Mouse (Mus musculus) testis, postnatal 14 days (tissue): ENCODE data around the gene Plekhh2.

Source experiments
- DNase-seq: peaks from one replicate; pipeline ENCODE4 v3.0.0; 2021; ENCODE audit warnings: low spot score

Plekhh2 gene

DNA sequence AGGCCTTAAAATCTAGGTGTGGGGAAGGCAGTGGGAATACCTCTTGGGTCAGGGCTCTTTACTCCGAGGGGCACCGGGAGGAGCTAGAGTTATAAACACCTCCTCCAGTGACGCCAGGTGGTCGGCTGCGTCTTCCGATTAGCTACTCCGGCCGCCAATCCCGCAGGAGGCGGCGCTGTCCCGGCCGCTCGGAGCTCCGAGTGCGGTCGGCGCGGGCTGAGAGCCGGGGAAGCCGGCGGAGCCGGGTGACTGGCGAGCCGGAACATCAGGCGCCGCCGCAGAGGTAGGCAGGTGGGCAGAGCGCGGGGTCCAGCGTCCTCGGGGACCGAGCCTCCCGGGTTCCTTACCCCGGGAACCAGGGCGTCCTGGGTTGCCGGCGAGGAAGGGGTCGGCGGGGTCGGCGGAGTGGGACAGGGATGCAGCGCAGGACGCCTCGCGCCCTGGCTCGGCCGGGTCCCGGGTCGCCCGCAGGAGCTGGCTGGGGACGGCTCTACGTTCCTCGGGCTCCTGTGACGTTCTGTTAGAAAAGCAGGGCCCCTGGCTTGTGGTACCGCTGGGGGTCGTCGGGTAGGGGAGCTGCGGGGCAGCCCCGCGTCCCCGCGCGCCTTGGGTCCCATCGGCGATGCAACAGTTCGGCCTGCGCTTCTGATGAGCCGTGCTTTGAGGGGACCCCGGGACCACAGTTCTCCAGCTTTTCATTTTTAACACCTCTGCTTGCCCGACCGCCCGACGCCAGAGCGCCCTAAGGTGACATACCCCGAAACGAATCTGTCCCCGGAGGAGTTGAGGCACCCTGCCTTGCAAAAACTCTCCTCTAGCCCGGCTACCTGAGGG lies at the start of gene Plekhh2:
Gene Plekhh2, plus strand, starts transcription at position 214 of the 834 bp plus-strand sequence.
- peak; percentile 82 for DNase-seq

GRCm38 (mm10) chr17:84465753-84466608 lies 45.7 kb upstream of the Plekhh2 start, which contains the start of gene Thada:
Gene Thada, minus strand, starts transcription at chr17:84466205.
- peak; percentile 97 for DNase-seq

- DNase-seq: no peak
Measured at GRCm38 (mm10) chr17:84474312-84474711, 37.4 kb upstream of the Plekhh2 start.

- DNase-seq: no peak
Measured at GRCm38 (mm10) chr17:84477176-84477575, 34.5 kb upstream of the Plekhh2 start.

GRCm38 (mm10) chr17:84478276-84478675 lies 33.4 kb upstream of the Plekhh2 start:
- no peak for DNase-seq

DNA sequence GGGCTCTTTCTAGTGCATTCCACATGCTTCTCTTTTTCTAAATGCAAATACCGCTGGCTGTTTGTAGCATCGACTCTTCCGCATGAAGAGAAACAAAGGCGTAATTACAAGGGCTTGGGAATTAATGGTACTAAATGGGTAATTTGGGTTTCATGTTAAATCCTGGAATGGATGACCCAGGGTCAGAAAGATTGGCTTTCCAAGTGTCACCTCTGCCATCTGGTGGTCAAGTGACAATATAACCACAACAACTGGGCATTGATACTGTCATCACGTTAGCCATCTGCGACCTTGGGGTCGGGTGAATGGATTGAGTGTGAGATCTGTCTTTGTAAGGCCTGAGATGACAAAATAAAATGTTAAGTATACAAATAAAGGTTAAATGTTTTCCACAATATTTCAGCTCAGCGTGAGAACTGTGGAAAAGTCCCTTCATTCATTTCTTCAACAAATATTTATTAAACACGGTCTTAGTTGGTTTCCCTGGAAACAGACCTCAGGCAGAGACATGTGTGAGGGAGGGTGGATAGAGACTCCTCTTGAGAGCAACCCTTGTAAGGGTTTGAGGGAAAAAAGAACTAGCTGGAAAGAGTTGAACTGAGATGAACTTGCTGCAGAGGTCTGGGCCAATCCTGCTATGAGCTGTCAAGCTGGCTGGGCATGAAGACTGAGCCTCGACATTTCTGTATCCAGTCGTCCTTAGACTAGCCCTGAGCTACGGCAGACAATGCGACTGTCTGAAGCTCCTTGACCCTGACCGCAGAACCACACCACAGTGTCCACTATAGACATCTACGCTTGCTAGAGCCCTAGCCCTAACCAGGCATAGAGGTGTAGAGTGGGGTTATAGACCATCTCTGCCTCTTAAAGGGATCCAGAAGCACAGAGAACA lies 31.0 kb upstream of the Plekhh2 start:
- no peak for DNase-seq

- DNase-seq: no peak
Measured at GRCm38 (mm10) chr17:84482831-84483230, 28.9 kb upstream of the Plekhh2 start.

DNA sequence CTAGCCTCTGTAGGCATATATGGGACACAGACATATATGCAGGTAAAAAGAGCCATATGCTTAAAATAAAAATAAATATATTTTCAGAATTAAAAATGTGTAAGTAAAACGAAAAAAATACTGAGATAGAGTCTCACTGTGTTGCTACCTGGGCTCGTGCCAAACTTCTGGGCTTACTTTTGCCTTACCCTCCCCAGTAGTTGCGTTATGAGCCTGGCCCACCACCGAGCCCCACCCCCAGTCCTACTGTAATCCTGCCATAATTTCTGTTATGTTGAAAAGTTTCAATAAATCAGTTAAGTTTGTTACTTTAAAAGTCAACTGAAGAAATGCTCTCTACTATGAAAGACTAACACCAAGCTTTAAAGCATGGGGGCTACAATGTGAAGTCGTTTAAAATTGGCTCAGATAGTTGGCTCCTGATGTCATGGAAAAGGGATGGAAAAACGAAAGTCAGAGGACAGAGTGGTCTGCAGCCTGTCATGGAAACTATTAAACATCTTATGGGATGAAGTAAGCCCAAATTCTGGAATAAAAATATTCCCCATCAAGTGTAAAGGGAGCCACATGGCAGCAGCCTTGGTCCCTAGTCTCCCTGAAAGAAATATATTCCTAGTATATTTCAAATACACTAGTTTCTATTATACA lies 27.9 kb upstream of the Plekhh2 start:
- no peak for DNase-seq

GRCm38 (mm10) chr17:84487415-84487814 lies 24.3 kb upstream of the Plekhh2 start:
- no peak for DNase-seq

DNA sequence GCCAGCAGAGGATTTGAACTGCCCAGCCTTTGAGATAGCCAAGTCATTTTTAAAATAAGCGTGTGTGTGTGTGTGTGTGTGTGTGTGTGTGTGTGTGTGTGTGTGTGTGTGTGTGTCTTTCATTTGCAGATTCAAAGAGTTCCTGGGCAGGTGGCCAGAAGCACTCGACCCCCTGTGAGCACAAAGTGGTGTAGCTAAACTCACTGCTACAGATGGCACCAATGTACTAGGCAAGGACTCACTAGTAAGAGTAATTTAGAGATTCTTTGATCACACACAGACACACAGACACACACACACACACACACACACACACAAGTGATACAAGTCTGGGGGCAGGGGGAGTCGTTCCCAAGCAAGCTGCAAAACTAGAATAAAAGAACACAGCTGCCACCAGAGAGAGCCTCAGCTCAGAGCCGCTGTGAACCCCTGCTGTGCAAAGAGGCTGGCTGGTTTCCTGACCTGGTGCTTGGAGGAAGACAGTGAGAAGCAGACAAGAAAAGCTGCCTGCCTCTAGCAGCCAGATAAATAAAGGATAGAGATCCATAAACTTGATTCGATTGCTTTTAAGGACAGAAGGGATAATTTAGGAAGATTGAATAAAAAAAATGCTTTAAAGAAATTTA lies 19.3 kb upstream of the Plekhh2 start:
- DNase-seq: no peak

DNA sequence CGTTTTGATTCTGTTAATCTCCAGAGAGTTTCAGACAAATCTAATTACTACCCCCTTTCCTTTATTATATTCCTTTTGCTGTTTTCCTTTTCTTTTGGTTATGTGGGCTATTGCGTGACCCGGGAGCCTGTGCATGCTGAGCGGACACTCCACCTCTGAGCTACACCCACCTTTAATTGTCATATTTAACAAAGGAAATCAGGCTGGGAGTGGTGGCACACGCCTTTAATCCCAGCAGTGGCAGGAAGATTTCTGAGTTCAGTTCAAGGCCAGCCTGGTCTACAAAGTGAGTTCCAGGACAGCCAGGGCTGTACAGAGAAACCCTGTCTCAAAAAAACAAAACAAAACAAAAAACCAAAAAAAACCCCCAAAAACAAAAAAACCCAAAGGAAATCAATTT lies 14.7 kb upstream of the Plekhh2 start:
- DNase-seq: no peak

DNA sequence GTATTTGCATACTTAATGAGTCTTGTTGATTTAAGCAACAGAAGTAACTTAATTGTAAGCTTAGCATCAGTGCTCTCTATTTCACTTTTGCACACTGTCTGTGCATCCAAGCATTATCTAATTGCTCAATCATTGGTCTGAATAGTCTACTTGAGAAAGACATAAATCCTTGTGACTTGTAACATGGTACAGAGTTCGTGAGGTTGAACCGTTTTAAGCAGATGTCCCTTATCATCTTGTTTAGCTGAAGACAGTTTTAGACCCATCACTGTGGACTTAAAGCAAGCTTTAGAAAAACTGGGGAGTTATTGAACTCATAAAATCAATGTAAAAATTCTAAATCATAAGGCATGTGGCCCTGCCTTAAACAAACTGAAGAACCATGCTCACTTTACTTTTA lies 14.1 kb upstream of the Plekhh2 start:
- DNase-seq: no peak

- DNase-seq: no peak
Measured at GRCm38 (mm10) chr17:84497972-84498604, 13.6 kb upstream of the Plekhh2 start.

GRCm38 (mm10) chr17:84498639-84499038 lies 13.1 kb upstream of the Plekhh2 start:
- no peak for DNase-seq

GRCm38 (mm10) chr17:84502341-84502740 lies 9.4 kb upstream of the Plekhh2 start:
- DNase-seq: no peak

DNA sequence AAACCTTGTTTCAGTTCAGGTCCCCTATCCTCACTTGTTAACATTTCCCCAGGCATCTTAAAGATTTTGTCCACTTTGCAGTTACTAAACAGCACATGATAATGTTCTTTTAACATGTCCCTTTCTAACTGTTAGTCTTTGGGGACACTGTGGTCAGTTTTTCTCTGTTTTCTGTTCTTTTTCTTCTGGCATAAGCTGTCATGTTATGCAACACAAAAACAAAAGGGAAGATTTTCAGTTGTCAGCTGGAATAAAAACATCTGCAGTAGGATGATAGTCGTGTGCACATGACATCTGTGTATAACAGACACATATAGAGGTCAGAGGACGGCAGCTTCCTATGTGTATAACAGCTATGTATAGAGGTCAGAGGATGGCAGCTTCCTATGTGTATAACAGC lies 5.8 kb upstream of the Plekhh2 start:
- DNase-seq: no peak

- DNase-seq: no peak
Measured at GRCm38 (mm10) chr17:84508736-84509135, 3.0 kb upstream of the Plekhh2 start.

DNA sequence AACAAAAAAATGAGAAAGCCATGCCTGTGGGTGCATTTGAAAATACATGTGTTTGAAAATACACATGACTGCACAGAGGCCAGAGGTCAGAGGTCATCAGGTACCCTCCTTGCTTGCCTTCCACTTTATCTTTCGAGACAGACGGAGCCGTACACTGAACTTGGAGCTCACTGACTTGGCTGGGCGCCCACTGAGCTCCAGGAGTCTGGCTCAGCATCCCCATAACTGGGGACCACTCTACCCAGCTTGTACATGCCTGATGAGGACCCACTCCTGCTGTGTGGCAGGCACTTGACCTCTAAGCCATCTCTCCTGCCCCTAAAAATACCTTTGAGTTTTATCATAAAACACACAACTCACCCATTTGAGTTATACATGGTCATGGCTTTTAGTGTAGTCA lies 2.5 kb upstream of the Plekhh2 start:
- no peak for DNase-seq

GRCm38 (mm10) chr17:84510355-84510754 lies 1.3 kb upstream of the Plekhh2 start:
- DNase-seq: peak; percentile 30

DNA sequence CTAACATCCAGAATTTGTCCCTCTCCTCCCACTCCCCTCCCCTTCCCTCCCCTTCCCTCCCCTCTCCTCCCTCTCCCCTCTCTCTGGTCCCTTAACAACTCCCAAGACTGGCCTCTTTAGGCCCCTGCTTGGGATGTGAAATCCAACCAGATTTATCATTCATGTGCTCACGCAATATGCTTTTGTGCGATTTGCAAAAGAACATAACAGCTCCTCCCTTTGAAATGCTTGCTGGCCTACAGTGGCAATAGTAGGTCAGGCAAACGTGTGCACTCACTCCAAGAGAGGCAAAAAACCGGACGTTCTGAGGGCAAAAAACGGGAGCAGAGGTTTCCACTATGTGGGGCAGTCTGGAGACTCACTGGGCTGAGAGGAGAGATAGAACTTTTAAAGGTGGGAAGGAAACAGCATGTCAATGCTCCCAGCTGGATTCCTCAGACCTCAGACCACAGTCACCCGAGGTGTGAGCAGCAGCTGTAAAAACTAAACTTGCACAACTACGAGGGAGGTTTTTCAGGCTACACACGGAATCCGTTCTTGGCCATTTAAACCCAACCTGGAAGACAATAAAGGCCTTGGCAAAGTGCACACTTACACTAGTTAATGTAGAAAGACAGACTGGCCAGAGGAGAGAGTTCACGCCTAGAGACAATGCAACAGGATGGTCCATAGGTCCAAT lies 595 bp upstream of the Plekhh2 start:
- no peak for DNase-seq
